Mouse (Mus musculus): Measurements from ENCODE around the gene Slc23a2.

Gene Slc23a2

DNA sequence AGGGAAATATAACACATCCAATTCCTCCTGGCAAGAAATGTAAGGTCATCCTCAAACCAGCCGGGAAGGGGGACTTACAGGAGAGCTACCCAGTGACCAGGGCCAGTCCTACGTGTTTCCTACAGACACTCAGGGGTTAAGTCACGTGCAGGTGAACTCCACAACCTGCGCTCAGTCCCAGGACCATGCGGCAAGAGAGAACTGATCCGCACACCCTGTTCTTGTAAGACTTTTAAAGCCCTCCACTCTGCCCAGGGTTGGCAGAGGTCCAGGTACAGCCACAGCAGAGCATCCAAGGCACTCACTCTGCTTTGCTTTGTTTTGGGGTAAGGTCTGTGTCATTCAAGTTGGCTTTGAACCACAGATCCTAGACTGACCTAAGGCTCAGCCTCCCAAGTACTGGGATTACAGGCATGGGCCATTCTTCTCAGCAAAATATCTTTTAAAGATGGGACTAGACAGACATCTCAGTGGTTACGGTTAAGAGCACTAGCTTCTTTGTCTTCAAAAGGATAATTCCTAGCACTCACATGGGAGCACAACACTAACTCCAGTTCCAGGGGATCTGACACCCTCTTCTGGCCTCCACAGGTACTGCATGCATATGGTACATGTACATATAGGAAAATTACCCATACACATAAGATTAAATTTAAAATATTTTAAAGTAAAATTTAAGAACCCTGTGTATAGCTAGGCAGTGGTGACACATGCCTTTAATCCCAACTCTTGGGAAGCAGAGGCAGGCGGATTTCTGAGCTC, 8.9 kb downstream of the Slc23a2 start:
- DNase-seq (ENCODE audit: extremely low spot score, low read depth, low spot score) = no peak

DNA sequence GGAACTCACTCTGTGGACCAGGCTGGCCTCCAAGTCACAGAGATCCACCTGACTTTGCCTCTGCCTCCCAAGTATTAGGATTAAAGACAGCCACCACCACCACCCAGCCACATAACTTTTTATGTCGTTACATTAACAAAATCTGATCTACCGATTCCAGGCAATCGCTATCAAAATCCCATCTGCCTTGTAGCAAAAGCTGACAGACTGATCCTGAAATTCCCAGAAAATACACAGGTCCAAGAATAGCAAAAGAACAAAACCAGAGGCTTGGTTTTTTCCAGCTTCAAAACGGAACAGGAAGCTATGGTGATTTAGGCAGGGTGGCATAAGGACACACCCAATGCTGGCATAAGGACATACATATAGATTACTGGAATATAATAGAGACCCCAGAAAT, 10.2 kb downstream of the Slc23a2 start:
- DNase-seq (ENCODE audit: extremely low spot score, low read depth, low spot score) = no peak

GRCm38 (mm10) chr2:132133436-132133835, 11.5 kb downstream of the Slc23a2 start:
- DNase-seq (ENCODE audit: extremely low spot score, low read depth, low spot score) = no peak

GRCm38 (mm10) chr2:132131266-132131665, 13.6 kb downstream of the Slc23a2 start:
- DNase-seq (ENCODE audit: extremely low spot score, low read depth, low spot score) = no peak

- DNase-seq (ENCODE audit: extremely low spot score, low read depth, low spot score) = no peak
These were observed 14.9 kb downstream of the Slc23a2 start for GRCm38 (mm10) chr2:132129980-132130379.

- no peak for DNase-seq (ENCODE audit: extremely low spot score, low read depth, low spot score)
These were observed 15.7 kb downstream of the Slc23a2 start for GRCm38 (mm10) chr2:132129247-132129646.

DNA sequence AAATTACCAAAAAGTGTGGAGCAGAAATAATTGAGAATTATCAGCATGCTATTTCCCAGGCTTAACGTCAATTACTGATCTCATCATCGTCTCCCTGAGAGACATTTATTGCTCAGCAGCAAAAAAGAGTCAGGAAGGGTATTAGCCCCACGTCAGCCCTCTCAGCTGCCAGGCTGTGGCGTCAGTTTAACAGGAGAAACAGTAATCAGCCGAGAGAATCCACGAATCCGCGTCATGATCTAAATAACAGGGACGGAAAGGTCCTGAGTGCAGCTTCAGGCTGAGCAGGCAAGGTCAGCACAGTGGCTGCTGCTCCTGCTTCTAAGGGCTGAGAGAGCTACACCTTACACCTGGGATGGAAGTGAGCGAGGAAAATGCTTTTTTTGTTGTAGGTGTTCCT, 17.0 kb downstream of the Slc23a2 start:
- no peak for DNase-seq (ENCODE audit: extremely low spot score, low read depth, low spot score)

GRCm38 (mm10) chr2:132126292-132126691, 18.6 kb downstream of the Slc23a2 start:
- no peak for DNase-seq (ENCODE audit: extremely low spot score, low read depth, low spot score)

DNA sequence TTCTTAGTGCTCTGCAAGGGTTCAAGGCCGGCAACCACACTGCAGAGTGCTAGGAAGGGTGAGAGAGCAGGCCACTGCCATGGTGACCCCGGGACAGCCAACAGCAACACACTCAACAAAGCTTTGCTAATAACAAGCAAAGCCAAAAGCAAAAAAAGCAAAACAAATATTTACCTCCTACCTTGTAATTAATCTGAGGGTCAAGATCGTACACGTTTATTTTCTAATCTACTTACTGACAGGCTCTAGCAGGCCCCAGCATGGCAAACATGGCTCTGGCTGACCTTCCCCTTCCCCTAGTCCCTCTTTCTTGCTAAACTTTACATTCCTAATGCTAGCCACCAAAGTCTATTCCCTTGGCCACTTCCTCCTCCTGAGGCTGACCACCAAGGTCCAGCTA, 21.8 kb downstream of the Slc23a2 start:
- DNase-seq (ENCODE audit: extremely low spot score, low read depth, low spot score) = no peak

GRCm38 (mm10) chr2:132121050-132121449, 23.9 kb downstream of the Slc23a2 start:
- no peak for DNase-seq (ENCODE audit: extremely low spot score, low read depth, low spot score)

DNA sequence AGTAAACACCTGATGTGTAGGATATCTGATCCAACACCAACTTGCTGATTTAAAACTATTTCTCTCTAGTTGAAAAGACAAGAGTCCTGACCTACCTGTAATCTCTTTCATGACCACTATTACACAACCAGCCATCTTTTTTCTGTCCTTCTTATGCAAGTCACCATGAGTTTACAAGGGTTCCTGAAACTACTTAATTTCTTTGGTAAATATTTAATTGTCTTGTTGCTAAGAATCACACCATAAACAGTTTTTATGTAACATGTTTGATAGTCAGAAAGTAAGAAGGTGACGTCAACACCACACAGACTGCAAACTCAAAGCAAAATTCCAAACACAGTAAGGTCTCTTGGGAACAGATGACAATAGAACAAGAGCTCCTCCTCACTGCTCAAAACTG, 26.3 kb downstream of the Slc23a2 start:
- no peak for DNase-seq (ENCODE audit: extremely low spot score, low read depth, low spot score)

DNA sequence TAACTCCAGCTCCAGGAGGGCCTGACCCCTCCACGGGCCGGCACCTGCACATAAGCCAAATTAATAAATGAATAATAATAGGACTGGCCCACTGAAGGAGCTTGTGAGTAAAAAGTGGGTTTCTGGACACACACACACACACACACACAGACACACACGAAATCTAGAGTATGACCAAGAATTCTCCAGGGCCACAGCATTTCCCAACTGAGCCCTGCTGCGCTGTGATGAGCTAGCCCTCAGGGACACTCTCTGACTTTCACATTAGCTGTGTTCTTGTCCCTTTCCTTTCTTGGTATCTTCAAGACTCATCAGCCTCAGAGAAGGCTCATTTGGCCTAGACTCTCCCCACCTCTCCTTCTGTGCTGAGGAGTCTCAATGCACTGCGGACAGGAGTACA, 29.0 kb downstream of the Slc23a2 start:
- DNase-seq (ENCODE audit: extremely low spot score, low read depth, low spot score) = no peak

DNA sequence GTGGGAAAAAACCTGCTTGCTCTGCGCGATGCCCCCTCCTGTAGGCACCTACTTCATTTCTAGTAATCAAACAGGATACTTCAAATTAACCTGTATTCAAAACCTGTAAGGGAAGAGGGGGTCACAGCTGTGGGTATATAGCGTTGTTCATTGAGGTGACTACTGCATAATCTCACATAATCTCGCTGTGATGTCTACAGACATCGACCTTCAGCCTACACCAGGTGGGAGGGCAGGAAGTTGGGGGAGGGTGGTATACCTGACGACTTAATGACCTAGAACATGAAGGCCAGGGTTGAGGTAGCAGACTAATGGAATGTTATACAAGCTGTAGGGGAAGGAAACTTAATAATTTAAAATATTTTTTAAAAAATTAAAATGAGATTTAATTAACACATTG, 29.6 kb downstream of the Slc23a2 start:
- no peak for DNase-seq (ENCODE audit: extremely low spot score, low read depth, low spot score)

DNA sequence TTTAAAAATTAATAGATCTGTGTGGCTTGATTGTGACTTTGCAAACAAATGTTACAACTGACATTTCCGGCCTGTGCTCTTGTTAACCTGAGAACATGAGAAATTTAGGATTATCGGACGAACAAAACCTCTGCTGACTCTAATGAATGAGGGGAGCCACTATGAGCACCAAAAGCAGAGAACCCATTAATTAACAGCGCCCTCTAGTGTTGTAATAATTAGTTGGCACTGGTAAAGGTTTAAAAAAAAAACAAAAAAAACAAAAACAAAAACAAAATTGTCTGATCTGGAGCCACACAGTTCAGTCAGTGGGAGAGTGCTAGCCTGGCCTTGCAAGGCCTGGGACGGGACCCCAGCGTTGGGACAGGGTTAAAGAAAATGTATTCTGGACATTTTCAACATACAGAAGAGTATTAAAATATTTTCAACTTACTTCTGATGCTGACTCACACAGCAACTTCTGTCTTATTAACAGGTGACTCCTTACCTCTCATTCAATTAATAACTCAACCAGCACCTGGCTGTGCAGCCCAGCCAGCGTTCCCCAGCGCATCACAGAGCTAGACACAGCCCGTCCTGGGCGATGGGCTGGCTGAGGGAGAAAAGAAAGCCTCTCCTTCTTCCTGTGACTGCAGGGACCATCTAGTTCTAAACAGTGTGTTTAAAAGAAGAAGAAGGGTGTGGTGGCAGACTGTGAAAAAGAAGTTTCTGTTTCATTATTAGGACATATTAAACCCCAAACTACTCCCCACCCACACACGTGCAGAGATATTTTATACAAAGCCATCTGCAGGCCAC, 30.7 kb downstream of the Slc23a2 start:
- DNase-seq (ENCODE audit: extremely low spot score, low read depth, low spot score) = peak; percentile 26

DNA sequence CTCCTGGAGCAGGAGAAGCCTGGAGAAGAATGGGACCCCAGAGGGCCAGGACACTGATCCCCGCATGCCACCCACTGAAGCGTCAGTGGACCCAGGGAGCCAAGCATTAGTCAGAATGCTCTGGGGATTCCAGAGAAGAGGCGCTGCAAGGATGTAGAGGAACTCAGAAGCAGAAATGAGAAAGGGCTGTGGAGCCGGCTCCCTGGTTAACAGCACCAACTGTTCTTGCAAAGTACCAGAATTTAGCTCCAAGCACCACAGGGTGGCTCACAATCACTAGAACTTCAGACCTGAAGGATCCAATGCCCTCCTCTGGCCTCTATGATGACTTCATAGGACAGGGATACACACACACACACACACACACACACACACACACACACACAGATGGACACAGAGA, 32.6 kb downstream of the Slc23a2 start:
- DNase-seq (ENCODE audit: extremely low spot score, low read depth, low spot score) = no peak

- no peak for DNase-seq (ENCODE audit: extremely low spot score, low read depth, low spot score)
These were observed 33.0 kb downstream of the Slc23a2 start for GRCm38 (mm10) chr2:132111905-132112304.

GRCm38 (mm10) chr2:132111266-132111665, 33.6 kb downstream of the Slc23a2 start:
- no peak for DNase-seq (ENCODE audit: extremely low spot score, low read depth, low spot score)

- no peak for DNase-seq (ENCODE audit: extremely low spot score, low read depth, low spot score)
These were observed 34.2 kb downstream of the Slc23a2 start for GRCm38 (mm10) chr2:132110702-132111101.

- no peak for DNase-seq (ENCODE audit: extremely low spot score, low read depth, low spot score)
These were observed 35.9 kb downstream of the Slc23a2 start for GRCm38 (mm10) chr2:132108988-132109387.

GRCm38 (mm10) chr2:132107611-132108010, 37.3 kb downstream of the Slc23a2 start:
- no peak for DNase-seq (ENCODE audit: extremely low spot score, low read depth, low spot score)

DNA sequence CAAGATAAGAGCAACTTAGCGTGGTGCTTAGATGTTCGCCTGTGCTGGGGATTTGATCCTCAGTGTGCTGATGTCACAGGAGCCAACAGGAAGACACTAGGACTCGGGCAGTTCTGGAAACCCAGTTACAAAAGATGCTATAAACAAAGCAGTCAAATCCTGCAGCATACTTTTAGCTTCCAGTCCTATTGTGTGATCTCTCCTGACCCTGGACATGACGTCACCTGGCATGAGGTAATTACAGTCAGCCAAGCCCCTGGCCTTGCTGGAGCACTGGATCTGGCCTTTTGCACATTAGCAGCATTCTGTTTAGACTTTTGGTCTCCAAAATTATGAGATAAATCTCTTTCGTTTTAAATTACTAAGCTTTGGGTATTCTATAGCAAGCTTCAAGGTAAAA, 38.8 kb downstream of the Slc23a2 start:
- no peak for DNase-seq (ENCODE audit: extremely low spot score, low read depth, low spot score)

- DNase-seq (ENCODE audit: extremely low spot score, low read depth, low spot score) = peak; percentile 22
These were observed 41.6 kb downstream of the Slc23a2 start for GRCm38 (mm10) chr2:132103265-132103664.

All from hindlimb bud, embryonic 11.5 days (tissue).